Comparison of ENCODE assay signal across 22 mouse cellular contexts in the genomic region with DNA sequence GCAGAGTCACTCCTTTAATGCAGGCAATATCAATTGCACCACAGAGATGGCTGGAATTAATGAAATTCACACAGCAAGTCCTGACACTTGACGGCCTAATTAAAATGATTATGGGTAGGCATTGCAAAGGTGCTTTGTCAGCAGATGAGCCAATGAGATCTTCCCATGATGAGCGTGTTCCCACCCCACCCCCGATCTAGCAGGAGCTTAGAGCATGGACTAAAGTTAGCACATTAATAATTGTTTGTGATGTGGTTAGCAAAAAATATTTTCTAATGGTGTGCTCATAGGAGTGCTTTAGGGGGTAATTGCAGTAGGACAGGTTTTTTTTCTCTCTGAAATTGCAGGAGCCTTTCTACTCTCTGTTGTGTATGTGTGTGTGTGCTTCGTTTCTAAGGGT. TPM values are rescaled to one million over a fixed set of nuclear protein-coding genes. Genes with fewer than 3 reads are reported as not detected.
DNase-seq lines count a peak whose midpoint lies in the region; ATAC-seq and TF ChIP-seq lines count a peak whose summit lies in the region.
"Had no signal": no experiment of that assay in that cellular context is flagged by ENCODE, and none has a peak within 500 bp of the region (broad histone marks: within the 10 kb centered on the region; RNA-seq: fewer than 3 reads in every experiment).

No protein-coding gene starts in this region.

- 0 out of 2 replicates have a peak, but pooled peaks have one; percentile 22 for ATAC-seq in embryonic facial prominence, embryonic 14.5 days (ENCODE audit: low read depth)
- no peak for ATAC-seq in midbrain, embryonic 11.5 days (ENCODE audit: low FRiP score)
- ATAC-seq in midbrain, postnatal 0 days (ENCODE audit: low FRiP score): no peak
- ATAC-seq: activated CD4-positive, CD25-positive, alpha-beta regulatory T cell, adult 4 months; forebrain, embryonic 13.5 days; forebrain, postnatal 0 days had no signal

- no peak for DNase-seq in embryonic facial prominence, embryonic 14.5 days (ENCODE audit: low spot score)
- no peak for DNase-seq in embryonic facial prominence, embryonic 10.5 days (ENCODE audit: low spot score)
- peak; percentile 35 for DNase-seq in midbrain, embryonic 11.5 days (ENCODE audit: low spot score, missing footprints)
- DNase-seq in midbrain, postnatal 0 days (ENCODE audit: low spot score): no peak
- DNase-seq in brain, embryonic 14.5 days (ENCODE audit: low read depth): peak; percentile 19
- no peak for DNase-seq in cerebellum, adult 2 months
- DNase-seq: adrenal gland, adult 8-10 months; adrenal gland, postnatal 36 days; cerebellum, adult 11 months; cerebellum, adult 8-10 months; cerebellum, postnatal 36 days; embryo, embryonic 11 days; forebrain, postnatal 0 days; gastrocnemius, adult 2 months; gastrocnemius, postnatal 14 days; heart, adult 11 months had no signal

- WGBS in embryonic facial prominence, embryonic 14.5 days: 72% methylated on average over 4 of the region's 4 CpGs
- WGBS in embryonic facial prominence, embryonic 10.5 days: 84% methylated on average over 4 of the region's 4 CpGs
- WGBS in midbrain, embryonic 11.5 days: 83% methylated on average over 4 of the region's 4 CpGs
- WGBS in midbrain, postnatal 0 days: 77% methylated on average over 4 of the region's 4 CpGs
- WGBS in cerebellum, adult 2 months: 83% methylated on average over 4 of the region's 4 CpGs

- H3K27me3 ChIP-seq in embryonic facial prominence, embryonic 14.5 days (replicated peaks; ENCODE audit: control insufficient read depth, insufficient read depth, low read length): no peaks in the 10 kb centered on the region
- no peaks in the 10 kb centered on the region for H3K27me3 ChIP-seq in embryonic facial prominence, embryonic 10.5 days (replicated peaks; ENCODE audit: low read depth, poor library complexity, severe bottlenecking)
- no peaks in the 10 kb centered on the region for H3K27me3 ChIP-seq in midbrain, embryonic 11.5 days (ENCODE audit: control insufficient read depth, insufficient read depth, low read length)
- H3K27me3 ChIP-seq in midbrain, postnatal 0 days (ENCODE audit: insufficient read depth, low read length): no peaks in the 10 kb centered on the region
- H3K27me3 ChIP-seq in cerebellum, adult 2 months (ENCODE audit: control insufficient read depth, insufficient read depth, low read length): no peaks in the 10 kb centered on the region
- H3K27me3 ChIP-seq: forebrain, embryonic 13.5 days; hindbrain, embryonic 12.5 days; hindbrain, embryonic 15.5 days had no signal

- TF ChIP-seq CTCF in midbrain, postnatal 0 days (IDR thresholded peaks at IDR 0.05): no peak
- no peak for TF ChIP-seq CTCF in brain, embryonic 14.5 days (IDR thresholded peaks at IDR 0.05; ENCODE audit: borderline replicate concordance, extremely low read depth, insufficient read depth, insufficient read length)
- no peak for TF ChIP-seq CTCF in cerebellum, adult 2 months (IDR thresholded peaks at IDR 0.05; ENCODE audit: borderline replicate concordance, insufficient read depth, low read depth, low read length)

- no peaks in the 10 kb centered on the region for H3K4me1 ChIP-seq in embryonic facial prominence, embryonic 14.5 days (ENCODE audit: control insufficient read depth, insufficient read depth, low read length)
- no peaks in the 10 kb centered on the region for H3K4me1 ChIP-seq in embryonic facial prominence, embryonic 10.5 days
- H3K4me1 ChIP-seq in midbrain, embryonic 11.5 days (ENCODE audit: control insufficient read depth, insufficient read depth, low read length): no peaks in the 10 kb centered on the region
- H3K4me1 ChIP-seq in midbrain, postnatal 0 days (ENCODE audit: insufficient read depth, low read length): no peaks in the 10 kb centered on the region
- H3K4me1 ChIP-seq in cerebellum, adult 2 months (ENCODE audit: control insufficient read depth, insufficient read depth, low read length): no peaks in the 10 kb centered on the region
- H3K4me1 ChIP-seq: forebrain, embryonic 13.5 days; hindbrain, embryonic 12.5 days; hindbrain, embryonic 15.5 days had no signal

- no peak for TF ChIP-seq POLR2A in brain, embryonic 14.5 days (IDR thresholded peaks at IDR 0.05; ENCODE audit: borderline replicate concordance, extremely low read depth, insufficient read depth, insufficient read length, poor library complexity, severe bottlenecking)
- no peak for TF ChIP-seq POLR2A in cerebellum, adult 2 months (IDR thresholded peaks at IDR 0.05; ENCODE audit: borderline replicate concordance, insufficient read depth, low read length)

- H3K27ac ChIP-seq in embryonic facial prominence, embryonic 14.5 days (replicated peaks; ENCODE audit: low read depth, low read length): no peak overlapping the region
- H3K27ac ChIP-seq in embryonic facial prominence, embryonic 10.5 days (replicated peaks): no peak overlapping the region
- no peak overlapping the region for H3K27ac ChIP-seq in midbrain, embryonic 11.5 days (ENCODE audit: low read depth, low read length)
- H3K27ac ChIP-seq in midbrain, postnatal 0 days (ENCODE audit: low read depth, low read length): no peak overlapping the region
- H3K27ac ChIP-seq in cerebellum, adult 2 months (ENCODE audit: insufficient read depth, low read length): no peak overlapping the region
- H3K27ac ChIP-seq: forebrain, embryonic 13.5 days; gastrocnemius, adult 2 months; hindbrain, embryonic 12.5 days; hindbrain, embryonic 15.5 days had no signal

- H3K36me3 ChIP-seq in embryonic facial prominence, embryonic 14.5 days (ENCODE audit: control insufficient read depth, insufficient read depth, low read length): no peaks in the 10 kb centered on the region
- H3K36me3 ChIP-seq in embryonic facial prominence, embryonic 10.5 days (replicated peaks): no peaks in the 10 kb centered on the region
- no peaks in the 10 kb centered on the region for H3K36me3 ChIP-seq in midbrain, embryonic 11.5 days (ENCODE audit: control insufficient read depth, insufficient read depth, low read length)
- no peaks in the 10 kb centered on the region for H3K36me3 ChIP-seq in midbrain, postnatal 0 days (ENCODE audit: insufficient read depth, low read length)
- H3K36me3 ChIP-seq: hindbrain, embryonic 12.5 days; hindbrain, embryonic 15.5 days had no signal

- H3K4me3 ChIP-seq in embryonic facial prominence, embryonic 14.5 days (ENCODE audit: low read depth, low read length): no peak overlapping the region
- no peak overlapping the region for H3K4me3 ChIP-seq in embryonic facial prominence, embryonic 10.5 days
- no peak overlapping the region for H3K4me3 ChIP-seq in midbrain, embryonic 11.5 days (ENCODE audit: low read depth, low read length)
- H3K4me3 ChIP-seq in midbrain, postnatal 0 days (ENCODE audit: low read depth, low read length): no peak overlapping the region
- no peak overlapping the region for H3K4me3 ChIP-seq in cerebellum, adult 2 months (replicated peaks; ENCODE audit: insufficient read depth, low read depth, low read length)
- H3K4me3 ChIP-seq: erythroblast, embryonic 14.5 days; forebrain, embryonic 13.5 days; gastrocnemius, adult 2 months; hindbrain, embryonic 12.5 days; hindbrain, embryonic 15.5 days had no signal

- H3K9me3 ChIP-seq in embryonic facial prominence, embryonic 14.5 days (ENCODE audit: control insufficient read depth, low read length): no peaks in the 10 kb centered on the region
- H3K9me3 ChIP-seq in embryonic facial prominence, embryonic 10.5 days: no peaks in the 10 kb centered on the region
- no peaks in the 10 kb centered on the region for H3K9me3 ChIP-seq in midbrain, embryonic 11.5 days (ENCODE audit: control insufficient read depth, low read length)
- no peaks in the 10 kb centered on the region for H3K9me3 ChIP-seq in midbrain, postnatal 0 days (ENCODE audit: low read length)
- H3K9me3 ChIP-seq: forebrain, embryonic 13.5 days; hindbrain, embryonic 12.5 days; hindbrain, embryonic 15.5 days had no signal

- no peak overlapping the region for H3K4me2 ChIP-seq in embryonic facial prominence, embryonic 14.5 days (ENCODE audit: low read depth, low read length)
- no peak overlapping the region for H3K4me2 ChIP-seq in midbrain, embryonic 11.5 days
- no peak overlapping the region for H3K4me2 ChIP-seq in midbrain, postnatal 0 days (ENCODE audit: low read depth, low read length, poor library complexity, severe bottlenecking)
- H3K4me2 ChIP-seq: forebrain, embryonic 13.5 days; heart, embryonic 11.5 days; hindbrain, embryonic 12.5 days; hindbrain, embryonic 15.5 days had no signal

- no peak overlapping the region for H3K9ac ChIP-seq in embryonic facial prominence, embryonic 14.5 days (ENCODE audit: low read depth, low read length)
- no peak overlapping the region for H3K9ac ChIP-seq in midbrain, embryonic 11.5 days (ENCODE audit: low read length)
- H3K9ac ChIP-seq in midbrain, postnatal 0 days (replicated peaks; ENCODE audit: low read length, poor library complexity, severe bottlenecking): no peak overlapping the region
- H3K9ac ChIP-seq: forebrain, embryonic 13.5 days; forebrain, postnatal 0 days; hindbrain, embryonic 12.5 days; hindbrain, embryonic 15.5 days had no signal

RNA-seq across cellular contexts. Expression of gene Btg3, which starts 12.1 kb away (rescaled TPM):
- 54.7 and 70.6 TPM in 2 replicates for polyA plus RNA-seq in embryonic facial prominence, embryonic 14.5 days (2014; fragmentation: Nextera tagmentation; extraction: Ambion mirVana)
- 31.0 and 36.6 TPM in 2 replicates for polyA plus RNA-seq in embryonic facial prominence, embryonic 10.5 days (2016; fragmentation: Nextera tagmentation; extraction: Ambion mirVana)
- polyA plus RNA-seq in midbrain, embryonic 11.5 days (2014; fragmentation: Nextera tagmentation; extraction: Ambion mirVana): 50.4 and 51.3 TPM in 2 replicates
- 10.2 and 10.6 TPM in 2 replicates for total RNA-seq in midbrain, postnatal 0 days (2014; rRNA removed)
- 16.5 and 19.8 TPM in 2 replicates for polyA plus RNA-seq in midbrain, postnatal 0 days (2015; fragmentation: Nextera tagmentation; extraction: Ambion mirVana)
- 8.2 and 8.4 TPM in 2 replicates for polyA plus RNA-seq in brain, embryonic 14.5 days (2012; rRNA removed)
- polyA plus RNA-seq in cerebellum, adult 2 months (2012; rRNA removed): 4.2 and 5.0 TPM in 2 replicates

Comparison
In these comparisons a context has a peak if more than half of its experiments do, and no peak if none do; other contexts are left out.
1. DNase-seq: peak in midbrain, embryonic 11.5 days (single experiment) and brain, embryonic 14.5 days (single experiment); none in embryonic facial prominence, embryonic 14.5 days (single experiment), embryonic facial prominence, embryonic 10.5 days (single experiment), midbrain, postnatal 0 days (single experiment) and cerebellum, adult 2 months (0 of 2).